Mouse (Mus musculus) embryonic facial prominence, embryonic 14.5 days (tissue): ENCODE data around the gene Il27ra. TPM values are rescaled to one million over a fixed set of nuclear protein-coding genes. Genes with fewer than 3 reads are reported as not detected.
"Not testable (repeated sequence)": the region's sequence is repeated elsewhere in the genome, so short reads cannot be mapped to it uniquely, and the experiment has no call there.

Experiments used
- ATAC-seq: fragments of 200-750 bp; cut with Nextera tagmentation; 2 replicates; pipeline ENCODE4 v1.8.0; 2017; ENCODE audit warnings: low read depth, moderate number of reproducible peaks, moderate TSS enrichment
- DNase-seq: peaks from one replicate; pipeline ENCODE4 v3.0.0-alpha.2; 2015; ENCODE audit warnings: low spot score
- H3K27ac ChIP-seq: fragments of 300-500 bp; sonication (generic); replicated peaks from 2 replicates; pipeline ENCODE4 v1.5.1; 2014; ENCODE audit warnings: low read depth, mild to moderate bottlenecking, low read length, moderate library complexity
- H3K27me3 ChIP-seq: fragments of 300-500 bp; sonication (generic); replicated peaks from 2 replicates; pipeline ENCODE4 v1.6.1; 2014; ENCODE audit warnings: low read length; ENCODE audit not compliant: control insufficient read depth, insufficient read depth
- H3K36me3 ChIP-seq: fragments of 300-500 bp; sonication (generic); 2 replicates; pipeline ENCODE4 v1.6.1; 2014; ENCODE audit warnings: low read length, mixed read lengths; ENCODE audit not compliant: control insufficient read depth, insufficient read depth
- H3K4me1 ChIP-seq: fragments of 300-500 bp; sonication (generic); 2 replicates; pipeline ENCODE4 v1.6.1; 2014; ENCODE audit warnings: antibody characterized with exemption, low read length; ENCODE audit not compliant: control insufficient read depth, insufficient read depth
- H3K4me2 ChIP-seq: fragments of 300-500 bp; sonication (generic); 2 replicates; pipeline ENCODE4 v1.6.1; 2014; ENCODE audit warnings: low read depth, mild to moderate bottlenecking, low read length, moderate library complexity, mixed read lengths
- H3K4me3 ChIP-seq: fragments of 300-500 bp; sonication (generic); 2 replicates; pipeline ENCODE4 v1.5.1; 2014; ENCODE audit warnings: low read depth, mild to moderate bottlenecking, low read length
- H3K9ac ChIP-seq: fragments of 300-500 bp; sonication (generic); 2 replicates; pipeline ENCODE4 v1.6.1; 2014; ENCODE audit warnings: low read depth, mild to moderate bottlenecking, low read length, moderate library complexity, mixed read lengths
- H3K9me3 ChIP-seq: fragments of 300-500 bp; sonication (generic); 2 replicates; pipeline ENCODE4 v1.6.1; 2016; ENCODE audit warnings: low read length; ENCODE audit not compliant: control insufficient read depth
- WGBS: fragments of 180-500 bp; shearing (Covaris S2); extraction: QIAGEN DNeasy Blood & Tissue Kit; methylation state at CpG from one replicate; pipeline ENCODE4 v1.1.7; 2014; 5-methylcytosine and 5-hydroxymethylcytosine counted together
- microRNA counts: library from miRNA; unstranded; fragments of <30 nt; microRNA quantifications from one replicate; lab custom pipeline; 2017
- microRNA-seq: library from miRNA; unstranded; fragments of <30 nt; microRNA quantifications from one replicate; pipeline ENCODE4, GENCODE M21; 2016; ENCODE audit warnings: borderline number of aligned reads
- polyA plus RNA-seq: library from polyadenylated mRNA; unstranded; fragments of >200 nt; fragmentation: Nextera tagmentation; extraction: Ambion mirVana; gene quantifications from 2 replicates; pipeline ENCODE4 v1.2.1, GENCODE M21; 2014

The Il27ra gene
- polyA plus RNA-seq, 1 experiment from 2014 or later, result 1.5 TPM

GRCm38 (mm10) chr8:83990170-83990569, 52.2 kb downstream of the Il27ra start:
- Histone ChIP-seq H3K27ac (no peak overlapping the region), H3K4me3 (no peak overlapping the region), H3K9ac (no peak overlapping the region; the same call in 1 of the 2 replicates), H3K4me2 (no peak overlapping the region), H3K36me3 (peaks cover 85% of the 10 kb centered on the region), H3K27me3 (no peaks in the 10 kb centered on the region), H3K9me3 (no peaks in the 10 kb centered on the region), H3K4me1 (no peaks in the 10 kb centered on the region)
- no peak for DNase-seq
- no peak for ATAC-seq
- 94% methylated on average over 14 of the region's 14 CpGs for WGBS

GRCm38 (mm10) chr8:83989243-83989642, 53.1 kb downstream of the Il27ra start:
- Histone ChIP-seq H3K4me1 (no peaks in the 10 kb centered on the region), H3K9ac (no peak overlapping the region), H3K36me3 (peaks cover 87% of the 10 kb centered on the region), H3K4me2 (no peak overlapping the region), H3K27me3 (no peaks in the 10 kb centered on the region), H3K9me3 (no peaks in the 10 kb centered on the region), H3K4me3 (no peak overlapping the region), H3K27ac (no peak overlapping the region)
- 89% methylated on average over 7 of the region's 7 CpGs for WGBS
- DNase-seq (no peak), ATAC-seq (no peak)

GRCm38 (mm10) chr8:83983222-83983621, 59.2 kb downstream of the Il27ra start:
- not testable (repeated sequence) for H3K4me2 ChIP-seq, H3K9me3 ChIP-seq, DNase-seq, H3K9ac ChIP-seq, H3K27ac ChIP-seq, ATAC-seq, H3K4me3 ChIP-seq, H3K4me1 ChIP-seq, H3K27me3 ChIP-seq
- WGBS, result 96% methylated on average over 2 of the region's 2 CpGs
- peaks cover 72% of the 10 kb centered on the region for H3K36me3 ChIP-seq

- peaks cover 64% of the 10 kb centered on the region for H3K36me3 ChIP-seq
- no peak overlapping the region for H3K4me2 ChIP-seq
- H3K9ac ChIP-seq, result no peak overlapping the region
- H3K27ac ChIP-seq, result no peak overlapping the region
- H3K27me3 ChIP-seq, result no peaks in the 10 kb centered on the region
- 86% methylated on average over 4 of the region's 4 CpGs for WGBS
- H3K4me1 ChIP-seq, result 0 out of 2 replicates have a peak, but pooled peaks cover 2% of the 10 kb centered on the region
- H3K4me3 ChIP-seq, result no peak overlapping the region
- H3K9me3 ChIP-seq, result no peaks in the 10 kb centered on the region
- DNase-seq, result no peak
- ATAC-seq, result no peak
These were observed 59.9 kb downstream of the Il27ra start for GRCm38 (mm10) chr8:83982449-83982848.

- H3K9ac ChIP-seq, result no peak overlapping the region
- 0 out of 2 replicates have a peak, but pooled peaks cover 6% of the 10 kb centered on the region for H3K4me1 ChIP-seq
- H3K9me3 ChIP-seq, result no peaks in the 10 kb centered on the region
- no peaks in the 10 kb centered on the region for H3K27me3 ChIP-seq
- ATAC-seq, result no peak
- DNase-seq, result no peak
- no peak overlapping the region for H3K4me2 ChIP-seq
- H3K36me3 ChIP-seq, result peaks cover 55% of the 10 kb centered on the region
- 97% methylated on average over 7 of the region's 7 CpGs for WGBS
- H3K27ac ChIP-seq, result no peak overlapping the region
- H3K4me3 ChIP-seq, result no peak overlapping the region
These were observed 60.9 kb downstream of the Il27ra start for GRCm38 (mm10) chr8:83981533-83981932.

GRCm38 (mm10) chr8:83980845-83981244, 61.5 kb downstream of the Il27ra start:
- DNase-seq (no peak), ATAC-seq (no peak)
- H3K4me3 ChIP-seq, result no peak overlapping the region
- no peaks in the 10 kb centered on the region for H3K9me3 ChIP-seq
- no peak overlapping the region for H3K27ac ChIP-seq
- H3K4me2 ChIP-seq, result no peak overlapping the region
- no peaks in the 10 kb centered on the region for H3K27me3 ChIP-seq
- peaks cover 48% of the 10 kb centered on the region for H3K36me3 ChIP-seq
- WGBS, result 82% methylated on average over 8 of the region's 8 CpGs
- no peak overlapping the region; the same call in 1 of the 2 replicates for H3K9ac ChIP-seq
- 0 out of 2 replicates have a peak, but pooled peaks cover 6% of the 10 kb centered on the region for H3K4me1 ChIP-seq

MicroRNA genes within 50 kb of the gene (microRNA counts, 519-probe panel; counts per million panel counts)
- microRNA mmu-miR-1199 (lab: Ali Mortazavi, UCI) (19.3 counts per million), microRNA mmu-miR-709 (lab: Ali Mortazavi, UCI) (2,151 counts per million, percentile 26 among the panel's probes with 10 or more counts)

Small RNA genes lying within 50 kb of the gene (microRNA-seq; reads per million reads assigned to microRNA genes)
- gene Mir1199 (not detected), gene Mir709 (not detected), gene Mir8111 (1.7 reads per million, percentile 2 among the genes with 10 or more reads in this experiment)

Other genes with a start within 250 kb of the Il27ra start
- gene Adgrl1, start 142.5 kb downstream of the Il27ra start, polyA plus RNA-seq, result 25.1 and 31.7 TPM in 2 replicates
- gene Gm10644, start 87.4 kb downstream of the Il27ra start, polyA plus RNA-seq, result 0.48 and 0.82 TPM in 2 replicates
- gene Asf1b, start 87.1 kb downstream of the Il27ra start, polyA plus RNA-seq, result 63.9 and 68.8 TPM in 2 replicates
- gene Prkaca, start 69.6 kb downstream of the Il27ra start, polyA plus RNA-seq, result 208 and 247 TPM in 2 replicates
- 15.9 and 18.5 TPM in 2 replicates for gene Samd1, start 44.9 kb downstream of the Il27ra start, polyA plus RNA-seq
- gene 1700067K01Rik, start 41.1 kb downstream of the Il27ra start, polyA plus RNA-seq, result 0.77 and 1.1 TPM in 2 replicates
- 0.66 and 1.4 TPM in 2 replicates for gene 2210011C24Rik, start 30.4 kb downstream of the Il27ra start, polyA plus RNA-seq
- 3.3 and 3.6 TPM in 2 replicates for gene Palm3, start 21.1 kb downstream of the Il27ra start, polyA plus RNA-seq
- gene Rln3, start 2.4 kb upstream of the Il27ra start, polyA plus RNA-seq, result 0.47 TPM in 1 of 2 replicates, not detected in the other
- 2.1 and 2.3 TPM in 2 replicates for gene Gm10643, start 22.5 kb upstream of the Il27ra start, polyA plus RNA-seq
- gene Rfx1, start 24.2 kb upstream of the Il27ra start, polyA plus RNA-seq, result 9.1 and 10.0 TPM in 2 replicates
- gene Dcaf15, start 62.2 kb upstream of the Il27ra start, polyA plus RNA-seq, result 8.4 and 9.9 TPM in 2 replicates
- 1.7 and 2.4 TPM in 2 replicates for gene Podnl1, start 83.4 kb upstream of the Il27ra start, polyA plus RNA-seq
- gene Cc2d1a, start 105.3 kb upstream of the Il27ra start, polyA plus RNA-seq, result 20.2 and 21.3 TPM in 2 replicates
- 0.77 and 1.0 TPM in 2 replicates for gene 4930432K21Rik, start 105.4 kb upstream of the Il27ra start, polyA plus RNA-seq
- 3.0 and 4.5 TPM in 2 replicates for gene Nanos3, start 142.6 kb upstream of the Il27ra start, polyA plus RNA-seq
- 11.0 and 12.4 TPM in 2 replicates for gene Zswim4, start 194.5 kb upstream of the Il27ra start, polyA plus RNA-seq
- 371 and 387 TPM in 2 replicates for gene D8Ertd738e, start 207.1 kb upstream of the Il27ra start, polyA plus RNA-seq
- gene Mri1, start 214.7 kb upstream of the Il27ra start, polyA plus RNA-seq, result 50.3 and 56.7 TPM in 2 replicates
- 18.4 and 19.6 TPM in 2 replicates for gene Ccdc130, start 227.8 kb upstream of the Il27ra start, polyA plus RNA-seq